Mouse (Mus musculus) hindbrain, embryonic 16.5 days (tissue): ENCODE measurements at regions not wholly inside any gene's neighbourhood (a gene's known extent, or its start where the extent isn't known, plus 50 kb on each side); places are given as distances from the start of the nearest gene placed in this dataset.
A peak's percentile ranks its signal among the peaks of the same experiment; 100 is the strongest.

ENCODE experiments used
- ATAC-seq: fragments of 200-750 bp; cut with Nextera tagmentation; 2 replicates; pipeline ENCODE4 v1.8.0; 2017; ENCODE audit warnings: moderate TSS enrichment, moderate library complexity
- H3K27ac ChIP-seq: fragments of 300-500 bp; sonication (generic); 2 replicates; pipeline ENCODE4 v1.5.1; 2014; ENCODE audit warnings: low read depth, mild to moderate bottlenecking, control low read depth, low read length, moderate library complexity
- H3K27me3 ChIP-seq: fragments of 300-500 bp; sonication (generic); replicated peaks from 2 replicates; pipeline ENCODE4 v1.6.1; 2014; ENCODE audit warnings: low read length; ENCODE audit not compliant: control insufficient read depth, insufficient read depth
- H3K36me3 ChIP-seq: fragments of 300-500 bp; sonication (generic); 2 replicates; pipeline ENCODE4 v1.6.1; 2014; ENCODE audit warnings: mild to moderate bottlenecking, low read length, moderate library complexity, mixed read lengths; ENCODE audit not compliant: control insufficient read depth, insufficient read depth
- H3K4me1 ChIP-seq: fragments of 300-500 bp; sonication (generic); 2 replicates; pipeline ENCODE4 v1.6.1; 2014; ENCODE audit warnings: low read depth, low read length; ENCODE audit not compliant: control insufficient read depth, insufficient read depth
- H3K4me2 ChIP-seq: fragments of 300-500 bp; sonication (generic); 2 replicates; pipeline ENCODE4 v1.6.1; 2014; ENCODE audit warnings: mild to moderate bottlenecking, low read length, control low read depth, moderate library complexity
- H3K4me3 ChIP-seq: fragments of 300-500 bp; sonication (generic); 2 replicates; pipeline ENCODE4 v1.5.1; 2014; ENCODE audit warnings: mild to moderate bottlenecking, low read length, control low read depth, moderate library complexity
- H3K9ac ChIP-seq: fragments of 300-500 bp; sonication (generic); 2 replicates; pipeline ENCODE4 v1.6.1; 2014; ENCODE audit warnings: low read depth, mild to moderate bottlenecking, control low read depth, low read length, moderate library complexity
- H3K9me3 ChIP-seq: fragments of 300-500 bp; sonication (generic); 2 replicates; pipeline ENCODE4 v1.6.1; 2014; ENCODE audit warnings: mild to moderate bottlenecking, low read length, moderate library complexity; ENCODE audit not compliant: control insufficient read depth
- WGBS: fragments of 180-500 bp; shearing (Covaris S2); extraction: QIAGEN DNeasy Blood & Tissue Kit; methylation state at CpG from one replicate; pipeline ENCODE4 v1.1.7; 2014; 5-methylcytosine and 5-hydroxymethylcytosine counted together

DNA sequence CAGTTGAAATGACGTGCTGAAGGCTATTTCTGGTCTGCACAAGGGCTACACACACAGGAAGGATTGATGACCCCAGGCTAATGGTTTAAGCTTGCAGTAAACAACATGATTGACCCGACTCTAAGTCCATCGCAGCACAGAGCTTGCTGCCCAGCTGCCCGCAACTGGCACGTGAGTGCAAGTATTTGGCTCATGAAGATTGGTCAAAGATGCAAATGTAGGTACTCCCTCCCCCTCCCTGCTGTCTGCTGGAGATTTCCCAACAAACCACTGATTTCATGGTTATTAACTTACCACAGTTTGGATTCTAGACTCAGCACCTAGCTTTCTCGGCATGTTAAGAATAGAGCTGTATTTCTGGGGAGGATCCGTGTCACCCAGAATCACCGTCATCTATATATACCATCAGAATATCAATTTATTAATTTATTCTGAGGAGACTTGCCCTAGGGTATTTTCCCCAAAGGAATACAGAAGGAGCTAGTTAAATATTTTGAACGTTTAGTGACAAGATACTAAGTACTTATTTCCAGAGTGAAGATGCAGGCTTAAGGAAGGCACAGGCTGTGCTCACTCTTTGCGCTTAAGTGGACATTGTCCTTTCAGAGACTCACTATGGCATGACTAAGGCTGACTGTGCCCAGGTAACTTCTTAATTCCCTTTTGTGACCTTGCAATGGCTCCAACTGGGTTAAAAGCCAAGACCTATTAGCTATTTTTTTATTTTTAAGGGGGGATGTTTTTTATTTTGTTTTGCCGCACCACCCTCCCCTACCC lies 57.7 kb upstream of the Atrnl1 start:
- H3K4me2 ChIP-seq = no peak overlapping the region
- ATAC-seq = no peak
- WGBS = 51% methylated on average over 11 of the region's 11 CpGs
- H3K4me1 ChIP-seq = peaks cover 4% of the 10 kb centered on the region; the same call in 1 of the 2 replicates
- no peak overlapping the region for H3K27ac ChIP-seq
- no peak overlapping the region for H3K4me3 ChIP-seq
- H3K9me3 ChIP-seq = no peaks in the 10 kb centered on the region
- H3K9ac ChIP-seq = no peak overlapping the region
- H3K36me3 ChIP-seq = no peaks in the 10 kb centered on the region
- no peaks in the 10 kb centered on the region for H3K27me3 ChIP-seq

DNA sequence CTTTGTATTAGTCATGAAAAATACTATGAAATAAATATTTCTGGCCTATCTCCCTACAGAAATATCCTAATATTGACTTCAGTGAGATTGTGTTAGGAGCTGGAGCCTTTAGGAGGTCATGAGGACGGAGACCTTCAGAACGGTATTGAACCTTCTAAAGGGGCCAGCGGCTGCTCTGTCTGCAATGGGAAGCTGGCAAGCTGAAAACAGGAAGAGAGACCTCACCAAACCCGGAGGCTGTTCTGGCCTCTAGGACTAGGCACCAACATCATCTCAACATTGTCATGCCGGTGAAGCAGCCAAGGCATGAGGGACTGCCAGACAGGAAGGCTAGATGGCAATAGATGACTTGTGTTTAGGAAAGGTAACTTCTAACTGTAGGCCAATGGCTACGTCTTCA lies 56.7 kb upstream of the Atrnl1 start:
- Histone ChIP-seq H3K4me3 (no peak overlapping the region), H3K27me3 (no peaks in the 10 kb centered on the region), H3K9ac (no peak overlapping the region), H3K4me2 (no peak overlapping the region), H3K36me3 (no peaks in the 10 kb centered on the region), H3K27ac (no peak overlapping the region), H3K9me3 (no peaks in the 10 kb centered on the region), H3K4me1 (peaks cover 10% of the 10 kb centered on the region)
- WGBS = 91% methylated on average over 6 of the region's 6 CpGs
- no peak for ATAC-seq

DNA sequence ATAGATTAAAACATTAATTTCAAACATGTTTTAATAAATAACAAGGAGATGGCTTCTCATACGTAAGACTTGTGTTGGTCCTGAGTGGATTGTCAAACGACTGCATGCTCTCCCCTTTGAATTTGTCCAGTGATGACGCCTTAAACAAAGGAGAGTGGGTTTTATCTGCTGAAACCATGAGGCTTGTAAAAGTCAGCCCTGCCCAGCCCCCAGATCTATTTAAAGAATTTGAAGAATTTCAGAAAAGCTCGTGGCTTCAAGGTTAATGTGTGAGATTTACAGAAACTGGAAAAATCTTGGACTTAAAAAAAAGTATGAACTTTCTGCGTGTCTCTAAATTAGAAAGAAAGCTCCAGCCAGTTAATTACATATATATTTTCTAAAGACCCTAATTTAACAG lies 55.5 kb upstream of the Atrnl1 start:
- Histone ChIP-seq H3K27me3 (no peaks in the 10 kb centered on the region), H3K4me2 (no peak overlapping the region), H3K27ac (no peak overlapping the region), H3K9me3 (no peaks in the 10 kb centered on the region), H3K9ac (no peak overlapping the region), H3K4me3 (no peak overlapping the region), H3K4me1 (peaks cover 10% of the 10 kb centered on the region), H3K36me3 (no peaks in the 10 kb centered on the region)
- 45% methylated on average over 5 of the region's 5 CpGs for WGBS
- ATAC-seq = no peak

DNA sequence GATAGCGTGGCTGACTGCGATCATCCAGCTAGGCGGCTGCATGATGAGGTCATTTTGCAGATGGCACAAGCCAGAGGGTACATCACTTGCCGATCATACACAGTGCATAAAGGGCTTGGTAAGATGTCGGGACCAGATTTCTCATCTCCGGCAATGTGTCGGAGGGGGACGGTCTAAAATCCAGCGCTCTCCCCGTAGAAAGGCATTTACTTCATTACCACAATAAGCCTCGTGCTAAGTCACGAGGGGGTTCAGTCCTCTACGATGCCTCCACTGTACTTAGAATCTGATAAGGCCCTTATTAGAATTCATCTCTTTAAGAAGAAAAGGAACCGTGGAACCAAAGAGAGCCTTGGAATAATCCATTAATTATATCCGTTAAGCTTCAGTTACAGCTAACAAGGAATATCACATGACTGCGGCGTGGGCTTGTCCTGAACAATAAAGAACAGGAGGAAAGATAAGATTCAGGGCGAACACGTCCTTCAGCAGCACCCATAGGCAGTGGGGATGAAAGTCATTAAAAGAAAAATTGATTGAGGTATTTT lies 52.3 kb upstream of the Atrnl1 start:
- Histone ChIP-seq H3K4me3 (no peak overlapping the region), H3K4me1 (peaks cover 6% of the 10 kb centered on the region), H3K9ac (no peak overlapping the region; the same call in 1 of the 2 replicates), H3K9me3 (no peaks in the 10 kb centered on the region), H3K36me3 (no peaks in the 10 kb centered on the region), H3K27me3 (no peaks in the 10 kb centered on the region), H3K4me2 (no peak overlapping the region), H3K27ac (0 out of 2 replicates have a peak overlapping the region, but pooled peaks have one; percentile 48)
- ATAC-seq = peak; percentile 64
- WGBS = 38% methylated on average over 19 of the region's 19 CpGs

DNA sequence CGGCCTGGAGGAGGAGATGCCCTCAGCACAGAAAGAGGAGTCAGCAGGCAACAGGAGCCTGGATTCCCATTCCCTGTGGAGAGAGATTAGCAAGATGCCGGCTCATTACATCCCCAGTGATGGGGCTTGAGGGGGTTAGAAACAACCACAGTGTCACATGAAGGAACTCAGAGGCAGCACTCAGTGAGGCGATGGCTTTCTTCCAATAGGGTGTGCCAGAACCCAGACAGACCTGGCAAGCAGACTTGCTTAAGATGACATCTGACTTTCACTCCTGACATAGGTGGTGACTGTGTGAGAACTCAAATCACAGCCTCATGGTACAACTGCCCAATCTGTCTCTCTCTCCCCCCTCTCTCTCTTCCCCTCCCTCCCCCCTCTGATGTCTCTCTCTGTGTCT lies 50.1 kb upstream of the Atrnl1 start:
- Histone ChIP-seq H3K4me2 (no peak overlapping the region), H3K9me3 (no peaks in the 10 kb centered on the region), H3K4me1 (peaks cover 6% of the 10 kb centered on the region), H3K9ac (no peak overlapping the region), H3K4me3 (no peak overlapping the region), H3K27me3 (no peaks in the 10 kb centered on the region), H3K27ac (no peak overlapping the region), H3K36me3 (no peaks in the 10 kb centered on the region)
- no peak for ATAC-seq
- 57% methylated on average over 3 of the region's 3 CpGs for WGBS
